Mouse (Mus musculus): ENCODE results near the gene Tm9sf4. TPM values are rescaled to one million over a fixed set of nuclear protein-coding genes. Genes with fewer than 3 reads are reported as not detected.
A peak's percentile ranks its signal among the peaks of the same experiment; 100 is the strongest.

The Tm9sf4 gene
- total RNA-seq (2021), result 100 to 1,000 TPM; 116 TPM

- DNase-seq (ENCODE audit: low spot score in 2 of 2), result peak; percentile 95 to 98
- intact Hi-C loops (cut with DNase I), result loop anchor here (5.0 kb wide), 1 partner anchor 81 kb away; the partner anchor contains the start of genes Plagl2 and Pofut1
Measured at GRCm38 (mm10) chr2:153160844-153161683, at the start of gene Tm9sf4. Gene Tm9sf4 (plus strand): TSS chr2:153161303.

- DNase-seq (ENCODE audit: low spot score in 2 of 2), result no peak
- intact Hi-C loops (cut with DNase I), result no loop called here
Measured at GRCm38 (mm10) chr2:153115679-153116081, 45.4 kb upstream of the Tm9sf4 start.

- intact Hi-C loops (cut with DNase I), result no loop called here
Measured at GRCm38 (mm10) chr2:153117051-153117486, 44.0 kb upstream of the Tm9sf4 start.

GRCm38 (mm10) chr2:153119488-153119887, 41.6 kb upstream of the Tm9sf4 start:
- intact Hi-C loops (cut with DNase I), result no loop called here
- DNase-seq (ENCODE audit: low spot score in 2 of 2), result no peak

More at GRCm38 (mm10) chr2:153117051-153117486, 44.0 kb upstream of the Tm9sf4 start:
- DNase-seq (ENCODE audit: low spot score in 2 of 2), result peak in 1 of 2 experiments; percentile 26

- intact Hi-C loops (cut with DNase I), result loop anchor here (5.0 kb wide), 1 partner anchor 38 kb away; no protein-coding TSS in a partner anchor
- DNase-seq (ENCODE audit: low spot score in 2 of 2), result no peak
Measured at GRCm38 (mm10) chr2:153120126-153120525, 41.0 kb upstream of the Tm9sf4 start.

GRCm38 (mm10) chr2:153121821-153122615, 39.1 kb upstream of the Tm9sf4 start:
- intact Hi-C loops (cut with DNase I), result loop anchor here (5.0 kb wide), 1 partner anchor 40 kb away; no protein-coding TSS in a partner anchor
- no peak for DNase-seq (ENCODE audit: low spot score in 2 of 2)

- intact Hi-C loops (cut with DNase I), result loop anchor here (5.0 kb wide), 1 partner anchor 40 kb away; no protein-coding TSS in a partner anchor
- DNase-seq (ENCODE audit: low spot score in 2 of 2), result no peak
Measured at GRCm38 (mm10) chr2:153122701-153123100, 38.4 kb upstream of the Tm9sf4 start.

- intact Hi-C loops (cut with DNase I), result no loop called here
- no peak for DNase-seq (ENCODE audit: low spot score in 2 of 2)
Measured at GRCm38 (mm10) chr2:153125875-153126274, 35.2 kb upstream of the Tm9sf4 start.

GRCm38 (mm10) chr2:153131019-153131418, 30.1 kb upstream of the Tm9sf4 start:
- intact Hi-C loops (cut with DNase I), result no loop called here

GRCm38 (mm10) chr2:153134237-153134636, 26.9 kb upstream of the Tm9sf4 start:
- DNase-seq (ENCODE audit: low spot score in 2 of 2), result no peak
- intact Hi-C loops (cut with DNase I), result no loop called here

More at GRCm38 (mm10) chr2:153131019-153131418, 30.1 kb upstream of the Tm9sf4 start:
- DNase-seq (ENCODE audit: low spot score in 2 of 2), result no peak

GRCm38 (mm10) chr2:153136211-153136610, 24.9 kb upstream of the Tm9sf4 start:
- intact Hi-C loops (cut with DNase I), result no loop called here
- no peak for DNase-seq (ENCODE audit: low spot score in 2 of 2)

GRCm38 (mm10) chr2:153139158-153139557, 21.9 kb upstream of the Tm9sf4 start:
- intact Hi-C loops (cut with DNase I), result no loop called here
- no peak for DNase-seq (ENCODE audit: low spot score in 2 of 2)

GRCm38 (mm10) chr2:153139996-153140613, 21.0 kb upstream of the Tm9sf4 start:
- intact Hi-C loops (cut with DNase I), result loop anchor here (5.0 to 10.0 kb wide), 2 partner anchors 58 to 445 kb away; no protein-coding TSS in a partner anchor
- DNase-seq (ENCODE audit: low spot score in 2 of 2), result peak; percentile 23 to 27

- peak; percentile 57 to 64 for DNase-seq (ENCODE audit: low spot score in 2 of 2)
- intact Hi-C loops (cut with DNase I), result loop anchor here (2.0 to 10.0 kb wide), 3 partner anchors 60 to 442 kb away; no protein-coding TSS in a partner anchor
Measured at GRCm38 (mm10) chr2:153142620-153143199, 18.4 kb upstream of the Tm9sf4 start.

GRCm38 (mm10) chr2:153145346-153145745, 15.8 kb upstream of the Tm9sf4 start:
- intact Hi-C loops (cut with DNase I), result loop anchor here (10.0 kb wide), 1 partner anchor 439 kb away; no protein-coding TSS in a partner anchor
- no peak for DNase-seq (ENCODE audit: low spot score in 2 of 2)

GRCm38 (mm10) chr2:153147236-153147635, 13.9 kb upstream of the Tm9sf4 start:
- intact Hi-C loops (cut with DNase I), result loop anchor here (10.0 kb wide), 1 partner anchor 438 kb away; no protein-coding TSS in a partner anchor
- DNase-seq (ENCODE audit: low spot score in 2 of 2), result no peak

GRCm38 (mm10) chr2:153147715-153148114, 13.4 kb upstream of the Tm9sf4 start:
- intact Hi-C loops (cut with DNase I), result loop anchor here (10.0 kb wide), 1 partner anchor 437 kb away; no protein-coding TSS in a partner anchor
- peak; percentile 56 to 79 for DNase-seq (ENCODE audit: low spot score in 2 of 2)

- no peak for DNase-seq (ENCODE audit: low spot score in 2 of 2)
- intact Hi-C loops (cut with DNase I), result loop anchor here (10.0 kb wide), 1 partner anchor 435 kb away; no protein-coding TSS in a partner anchor
Measured at GRCm38 (mm10) chr2:153149742-153150141, 11.4 kb upstream of the Tm9sf4 start.

- intact Hi-C loops (cut with DNase I), result no loop called here
- DNase-seq (ENCODE audit: low spot score in 2 of 2), result peak in 1 of 2 experiments; percentile 76
Measured at GRCm38 (mm10) chr2:153151026-153151425, 10.1 kb upstream of the Tm9sf4 start.

Measured in left cerebral cortex, postnatal 25 days (tissue).